Mouse (Mus musculus) left cerebral cortex, postnatal 14 days (tissue): ENCODE data around the gene Myo10. TPM values are rescaled to one million over a fixed set of nuclear protein-coding genes. Genes with fewer than 3 reads are reported as not detected.

Source experiments
- DNase-seq, 2 experiments: peaks; one replicate each; pipeline ENCODE4 v3.0.0; 2021 to 2022; ENCODE audit warnings: low spot score in 2 of 2, mixed read lengths in 1 of 2
- intact Hi-C: fragments of 180-260 bp; cut with DNase I; formaldehyde crosslinking; loops from one replicate; pipeline ENCODE4 v1.15.1; 2025
- total RNA-seq, 2 experiments: library from RNA; stranded (reverse); gene quantifications; 2 replicates each; pipeline ENCODE4 v1.2.3; 2021

The Myo10 gene
- total RNA-seq, 2 experiments from 2014 or later = 44.0 to 48.1 TPM

GRCm38 (mm10) chr15:25805336-25806110, 183.2 kb downstream of the Myo10 start:
- intact Hi-C loops = loop anchor here (2.0 kb wide), 1 partner anchor 153 kb away; no protein-coding TSS in a partner anchor
- DNase-seq = peak; percentile 83 to 84

- intact Hi-C loops = loop anchor here (2.0 kb wide), 1 partner anchor 152 kb away; no protein-coding TSS in a partner anchor
- DNase-seq = no peak
Measured at GRCm38 (mm10) chr15:25806363-25806762, 184.0 kb downstream of the Myo10 start.

- DNase-seq = no peak
- intact Hi-C loops = loop anchor here (2.0 kb wide), 1 partner anchor 152 kb away; no protein-coding TSS in a partner anchor
Measured at GRCm38 (mm10) chr15:25806878-25807277, 184.6 kb downstream of the Myo10 start.

GRCm38 (mm10) chr15:25808677-25809460, 186.5 kb downstream of the Myo10 start:
- intact Hi-C loops = no loop called here
- no peak for DNase-seq

GRCm38 (mm10) chr15:25809669-25810068, 187.3 kb downstream of the Myo10 start:
- intact Hi-C loops = no loop called here
- DNase-seq = no peak

GRCm38 (mm10) chr15:25811834-25812250, 189.5 kb downstream of the Myo10 start:
- intact Hi-C loops = no loop called here
- no peak for DNase-seq

- intact Hi-C loops = no loop called here
- DNase-seq = no peak
Measured at GRCm38 (mm10) chr15:25812479-25812878, 190.2 kb downstream of the Myo10 start.

GRCm38 (mm10) chr15:25814535-25814934, 192.2 kb downstream of the Myo10 start:
- intact Hi-C loops = no loop called here
- DNase-seq = no peak

GRCm38 (mm10) chr15:25817191-25817590, 194.9 kb downstream of the Myo10 start:
- intact Hi-C loops = no loop called here
- no peak for DNase-seq

- no peak for DNase-seq
- intact Hi-C loops = no loop called here
Measured at GRCm38 (mm10) chr15:25821981-25822380, 199.7 kb downstream of the Myo10 start.

GRCm38 (mm10) chr15:25822656-25823055, 200.3 kb downstream of the Myo10 start:
- intact Hi-C loops = no loop called here
- DNase-seq = no peak

GRCm38 (mm10) chr15:25826531-25826961, 204.2 kb downstream of the Myo10 start:
- no peak for DNase-seq
- intact Hi-C loops = no loop called here

- intact Hi-C loops = no loop called here
Measured at GRCm38 (mm10) chr15:25828464-25828863, 206.1 kb downstream of the Myo10 start.

GRCm38 (mm10) chr15:25830426-25830825, 208.1 kb downstream of the Myo10 start:
- intact Hi-C loops = no loop called here
- no peak for DNase-seq

More at GRCm38 (mm10) chr15:25828464-25828863, 206.1 kb downstream of the Myo10 start:
- no peak for DNase-seq

GRCm38 (mm10) chr15:25834282-25834681, 212.0 kb downstream of the Myo10 start:
- no peak for DNase-seq
- intact Hi-C loops = no loop called here

- intact Hi-C loops = no loop called here
- DNase-seq = no peak
Measured at GRCm38 (mm10) chr15:25834920-25835674, 212.8 kb downstream of the Myo10 start.

GRCm38 (mm10) chr15:25842462-25843085, 220.2 kb downstream of the Myo10 start:
- intact Hi-C loops = loop anchor here (5.0 kb wide), 1 partner anchor 65 kb away; no protein-coding TSS in a partner anchor

GRCm38 (mm10) chr15:25843086-25843991, 221.0 kb downstream of the Myo10 start, which contains the start of gene Retreg1:
Gene Retreg1, plus strand, starts transcription at chr15:25843180.
- peak; percentile 59 to 68 for DNase-seq
- intact Hi-C loops = loop anchor here (5.0 kb wide), 1 partner anchor 64 kb away; no protein-coding TSS in a partner anchor

More at GRCm38 (mm10) chr15:25842462-25843085, 220.2 kb downstream of the Myo10 start:
- DNase-seq = no peak
